Mouse (Mus musculus) CH12.LX (cell line): ENCODE data around the gene Syne1.

Experiments used
- CTCF ChIP-seq, 2 experiments: IDR thresholded peaks in 1 of 2; conservative IDR thresholded peaks in 1 of 2; 2 replicates each; pipeline ENCODE4 v1.5.1; 2011 to 2012; ENCODE audit warnings: low read depth in 2 of 2, low read length in 2 of 2, improper control_type of control experiment in 1 of 2, inconsistent platforms in 1 of 2, mild to moderate bottlenecking in 1 of 2, moderate library complexity in 1 of 2
- ELF1 ChIP-seq: IDR thresholded peaks from 2 replicates; pipeline ENCODE4 v1.6.1; 2014; ENCODE audit warnings: low read depth, mild to moderate bottlenecking, inconsistent platforms, low read length, improper control_type of control experiment
- EP300 ChIP-seq: IDR thresholded peaks from 2 replicates; pipeline ENCODE4 v1.6.1; 2011; ENCODE audit warnings: low read length, improper control_type of control experiment
- MAFK ChIP-seq: IDR thresholded peaks from 2 replicates; pipeline ENCODE4 v1.6.1; 2011; ENCODE audit warnings: low read length, improper control_type of control experiment; ENCODE audit not compliant: insufficient replicate concordance
- POLR2A ChIP-seq: IDR thresholded peaks from 2 replicates; pipeline ENCODE4 v1.6.1; 2011; ENCODE audit warnings: low read depth, mild to moderate bottlenecking, improper control_type of control experiment, low read length
- ZKSCAN1 ChIP-seq: IDR thresholded peaks from 2 replicates; pipeline ENCODE4 v1.6.1; 2012; ENCODE audit warnings: low read depth, inconsistent platforms, low read length, improper control_type of control experiment, borderline replicate concordance

- TF ChIP-seq CTCF (conservative IDR thresholded peaks at IDR 0.05 in 1 of 2, IDR thresholded peaks at IDR 0.05 in 1 of 2; ENCODE audit: low read depth in 2 of 2, low read length in 2 of 2) (no peak), ELF1 (no peak), POLR2A (no peak), MAFK (no peak), ZKSCAN1 (no peak), EP300 (no peak)
Measured at GRCm38 (mm10) chr10:5468638-5469037, 82.6 kb downstream of the Syne1 start.
